Mouse (Mus musculus): ENCODE measurements around the gene Ank.
"Not testable (repeated sequence)": the region's sequence is repeated elsewhere in the genome, so short reads cannot be mapped to it uniquely, and the experiment has no call there.

Ank gene

GRCm38 (mm10) chr15:27467081-27467491 is 609 bp downstream of the Ank start:
- no peak for DNase-seq (ENCODE audit: low spot score in 2 of 2)

GRCm38 (mm10) chr15:27467641-27468040 is 1.2 kb downstream of the Ank start:
- DNase-seq (ENCODE audit: low spot score in 2 of 2): no peak

- DNase-seq (ENCODE audit: low spot score in 2 of 2): no peak
Measured at GRCm38 (mm10) chr15:27468822-27469488, 2.5 kb downstream of the Ank start.

- not testable (repeated sequence) for DNase-seq (ENCODE audit: low spot score in 2 of 2)
Measured at GRCm38 (mm10) chr15:27470346-27470745, 3.9 kb downstream of the Ank start.

- DNase-seq (ENCODE audit: low spot score in 2 of 2): no peak
Measured at GRCm38 (mm10) chr15:27472315-27472714, 5.8 kb downstream of the Ank start.

- no peak for DNase-seq (ENCODE audit: low spot score in 2 of 2)
Measured at GRCm38 (mm10) chr15:27475988-27476387, 9.5 kb downstream of the Ank start.

GRCm38 (mm10) chr15:27476671-27477070 is 10.2 kb downstream of the Ank start:
- no peak for DNase-seq (ENCODE audit: low spot score in 2 of 2)

GRCm38 (mm10) chr15:27477159-27477558 is 10.7 kb downstream of the Ank start:
- DNase-seq (ENCODE audit: low spot score in 2 of 2): no peak

- peak; percentile 46 to 69 for DNase-seq (ENCODE audit: low spot score in 2 of 2)
Measured at GRCm38 (mm10) chr15:27477630-27478029, 11.2 kb downstream of the Ank start.

GRCm38 (mm10) chr15:27480333-27481015 is 14.0 kb downstream of the Ank start:
- DNase-seq (ENCODE audit: low spot score in 2 of 2): no peak

GRCm38 (mm10) chr15:27481956-27482355 is 15.5 kb downstream of the Ank start:
- DNase-seq (ENCODE audit: low spot score in 2 of 2): no peak

GRCm38 (mm10) chr15:27483183-27483582 is 16.7 kb downstream of the Ank start:
- DNase-seq (ENCODE audit: low spot score in 2 of 2): no peak

GRCm38 (mm10) chr15:27485567-27486278 is 19.2 kb downstream of the Ank start:
- DNase-seq (ENCODE audit: low spot score in 2 of 2): no peak

- no peak for DNase-seq (ENCODE audit: low spot score in 2 of 2)
Measured at GRCm38 (mm10) chr15:27486279-27486618, 19.8 kb downstream of the Ank start.

GRCm38 (mm10) chr15:27487059-27487458 is 20.6 kb downstream of the Ank start:
- DNase-seq (ENCODE audit: low spot score in 2 of 2): no peak

- no peak for DNase-seq (ENCODE audit: low spot score in 2 of 2)
Measured at GRCm38 (mm10) chr15:27488042-27488441, 21.6 kb downstream of the Ank start.

GRCm38 (mm10) chr15:27490676-27491075 is 24.2 kb downstream of the Ank start:
- DNase-seq (ENCODE audit: low spot score in 2 of 2): no peak

- no peak for DNase-seq (ENCODE audit: low spot score in 2 of 2)
Measured at GRCm38 (mm10) chr15:27491425-27492070, 25.1 kb downstream of the Ank start.

GRCm38 (mm10) chr15:27492156-27492555 is 25.7 kb downstream of the Ank start:
- no peak for DNase-seq (ENCODE audit: low spot score in 2 of 2)

- DNase-seq (ENCODE audit: low spot score in 2 of 2): no peak
Measured at GRCm38 (mm10) chr15:27492734-27493133, 26.3 kb downstream of the Ank start.

- DNase-seq (ENCODE audit: low spot score in 2 of 2): no peak
Measured at GRCm38 (mm10) chr15:27493516-27493915, 27.0 kb downstream of the Ank start.

- no peak for DNase-seq (ENCODE audit: low spot score in 2 of 2)
Measured at GRCm38 (mm10) chr15:27495981-27496401, 29.5 kb downstream of the Ank start.

Measured in urinary bladder, postnatal 36 days (tissue).